Mouse (Mus musculus) liver, postnatal 0 days (tissue): ENCODE results near the gene Prune1.

ENCODE experiments used
- CTCF ChIP-seq: sonication (generic); IDR thresholded peaks from 2 replicates; pipeline ENCODE4 v1.5.1; 2016; ENCODE audit warnings: antibody characterized with exemption, low read depth
- EP300 ChIP-seq: IDR thresholded peaks from 2 replicates; pipeline ENCODE4 v1.6.1; 2016; ENCODE audit warnings: antibody characterized with exemption, low read depth, mild to moderate bottlenecking

- TF ChIP-seq CTCF: no peak
- TF ChIP-seq EP300: no peak
Observed at GRCm38 (mm10) chr3:95294718-95295117, 12.8 kb upstream of the Prune1 start.
